Mouse (Mus musculus): Measurements from ENCODE around the gene Ubox5. TPM values are rescaled to one million over a fixed set of nuclear protein-coding genes. Genes with fewer than 3 reads are reported as not detected.
A peak's percentile ranks its signal among the peaks of the same experiment; 100 is the strongest.

Gene Ubox5
- 7.2 and 8.4 TPM in 2 replicates for polyA plus RNA-seq (2011; ENCODE audit: insufficient read length, low read depth, missing spikeins)

DNA sequence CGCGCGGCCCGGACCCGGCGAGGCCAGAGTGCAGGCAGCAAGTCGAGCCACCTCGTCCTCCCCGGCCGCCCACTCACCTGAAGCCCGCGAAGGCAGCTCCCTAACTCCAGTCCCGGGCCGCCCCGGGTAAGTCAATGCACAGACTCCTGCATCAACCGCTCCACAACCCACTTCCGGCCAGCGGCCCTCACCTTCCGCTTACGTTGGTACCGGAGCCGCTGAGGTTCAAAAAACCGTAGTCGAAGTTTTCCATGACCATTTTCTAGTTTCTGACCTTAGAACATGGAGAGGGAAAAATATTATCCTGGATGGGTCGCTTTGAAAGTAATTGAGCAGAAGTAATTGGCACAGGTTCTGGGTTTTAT is at the start of gene Ubox5, which contains the start of gene Fastkd5:
Gene Ubox5, minus strand, starts transcription at position 200 of the 365 bp plus-strand sequence.
Gene Fastkd5, minus strand, starts transcription at position 189 of the 365 bp plus-strand sequence.
- H3K27ac ChIP-seq (ENCODE audit: insufficient read depth, low read length) = no peak within 1 kb of the TSS
- H3K4me1 ChIP-seq (ENCODE audit: control insufficient read depth, insufficient read depth, low read length) = no peaks in the 10 kb centered on the region
- peak; percentile 57 for TF ChIP-seq POLR2A (IDR thresholded peaks at IDR 0.05; ENCODE audit: low read depth, low read length)
- no peak for TF ChIP-seq CTCF (IDR thresholded peaks at IDR 0.05; ENCODE audit: borderline replicate concordance, insufficient read depth, low read length)
- peak within 1 kb of the TSS; percentile 95 for H3K4me3 ChIP-seq (ENCODE audit: insufficient read depth, low read length)

DNA sequence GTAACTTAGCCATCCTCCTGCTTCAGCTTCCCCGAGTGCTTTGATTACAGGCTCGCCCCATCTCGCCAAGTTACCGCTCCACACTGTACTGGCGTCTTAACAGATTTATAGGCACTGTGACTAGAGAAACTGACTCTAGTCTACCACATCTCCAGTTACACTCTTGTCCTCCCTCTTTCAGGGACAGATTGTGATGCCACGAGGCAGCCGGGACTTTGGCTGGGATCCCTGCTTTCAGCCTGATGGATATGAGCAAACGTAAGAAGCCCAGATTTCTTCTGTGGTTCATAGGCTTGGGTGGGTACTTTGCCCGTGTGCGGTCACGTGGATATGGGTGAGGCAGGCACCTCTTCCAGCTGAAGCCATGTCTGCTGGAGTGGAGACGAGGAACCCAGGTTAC is 49.3 kb upstream of the Ubox5 start:
- Histone ChIP-seq H3K4me1 (ENCODE audit: control insufficient read depth, insufficient read depth, low read length) (no peaks in the 10 kb centered on the region), H3K4me3 (ENCODE audit: insufficient read depth, low read length) (no peak overlapping the region), H3K27ac (ENCODE audit: insufficient read depth, low read length) (no peak overlapping the region)
- TF ChIP-seq POLR2A (IDR thresholded peaks at IDR 0.05; ENCODE audit: low read depth, low read length) = no peak
- TF ChIP-seq CTCF (IDR thresholded peaks at IDR 0.05; ENCODE audit: borderline replicate concordance, insufficient read depth, low read length) = no peak

DNA sequence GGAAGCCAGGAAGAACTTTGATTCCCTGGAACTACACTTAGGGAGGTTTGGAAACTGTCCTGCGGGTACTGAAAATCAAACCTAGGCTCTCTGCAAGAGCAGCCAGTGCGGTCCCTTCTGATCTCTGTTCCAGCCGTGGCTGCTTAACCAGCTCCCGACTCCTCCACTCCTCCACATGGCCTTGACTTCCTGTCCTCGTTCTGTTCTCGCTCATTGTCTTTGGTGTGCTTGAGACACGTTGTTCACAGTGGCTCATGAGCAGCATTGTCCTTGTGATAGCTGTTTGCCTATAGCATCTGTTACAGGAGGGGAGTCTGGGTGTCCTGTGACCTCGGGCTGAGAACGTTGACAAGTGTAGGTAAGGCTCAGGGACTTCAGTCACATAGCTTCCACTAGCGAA is 47.4 kb upstream of the Ubox5 start:
- TF ChIP-seq CTCF (IDR thresholded peaks at IDR 0.05; ENCODE audit: borderline replicate concordance, insufficient read depth, low read length) = no peak
- TF ChIP-seq POLR2A (IDR thresholded peaks at IDR 0.05; ENCODE audit: low read depth, low read length) = no peak
- H3K4me1 ChIP-seq (ENCODE audit: control insufficient read depth, insufficient read depth, low read length) = no peaks in the 10 kb centered on the region
- no peak overlapping the region for H3K4me3 ChIP-seq (ENCODE audit: insufficient read depth, low read length)
- no peak overlapping the region for H3K27ac ChIP-seq (ENCODE audit: insufficient read depth, low read length)

DNA sequence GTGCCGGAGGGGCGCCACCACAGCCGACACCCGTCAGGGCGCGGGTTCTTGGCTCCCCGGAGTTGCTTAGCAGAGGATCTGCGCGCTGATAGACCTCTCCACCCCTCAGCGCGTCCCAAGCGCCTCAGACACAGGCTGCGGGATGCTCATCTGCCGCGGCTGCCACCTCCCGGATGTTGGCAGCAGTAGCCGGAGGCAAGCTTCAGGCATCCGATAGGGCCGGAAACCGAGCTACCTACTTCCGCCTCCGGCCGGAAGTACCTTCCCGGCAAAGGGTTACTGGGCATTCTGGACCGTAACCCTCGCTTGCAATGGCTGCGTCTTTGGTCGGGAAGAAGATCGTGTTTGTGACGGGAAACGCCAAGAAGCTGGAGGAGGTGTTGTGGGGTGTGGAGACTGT is 37.7 kb upstream of the Ubox5 start, which contains the start of gene Itpa:
Gene Itpa, plus strand, starts transcription at position 52 of the 400 bp plus-strand sequence.
- Histone ChIP-seq H3K27ac (ENCODE audit: insufficient read depth, low read length) (peak within 1 kb of the TSS; percentile 37), H3K4me3 (ENCODE audit: insufficient read depth, low read length) (peak within 1 kb of the TSS; percentile 92), H3K4me1 (ENCODE audit: control insufficient read depth, insufficient read depth, low read length) (peaks cover 7% of the 10 kb centered on the region)
- TF ChIP-seq POLR2A (IDR thresholded peaks at IDR 0.05; ENCODE audit: low read depth, low read length) (peak; percentile 87), CTCF (IDR thresholded peaks at IDR 0.05; ENCODE audit: borderline replicate concordance, insufficient read depth, low read length) (peak; percentile 24; the same call in 1 of the 2 replicates)

DNA sequence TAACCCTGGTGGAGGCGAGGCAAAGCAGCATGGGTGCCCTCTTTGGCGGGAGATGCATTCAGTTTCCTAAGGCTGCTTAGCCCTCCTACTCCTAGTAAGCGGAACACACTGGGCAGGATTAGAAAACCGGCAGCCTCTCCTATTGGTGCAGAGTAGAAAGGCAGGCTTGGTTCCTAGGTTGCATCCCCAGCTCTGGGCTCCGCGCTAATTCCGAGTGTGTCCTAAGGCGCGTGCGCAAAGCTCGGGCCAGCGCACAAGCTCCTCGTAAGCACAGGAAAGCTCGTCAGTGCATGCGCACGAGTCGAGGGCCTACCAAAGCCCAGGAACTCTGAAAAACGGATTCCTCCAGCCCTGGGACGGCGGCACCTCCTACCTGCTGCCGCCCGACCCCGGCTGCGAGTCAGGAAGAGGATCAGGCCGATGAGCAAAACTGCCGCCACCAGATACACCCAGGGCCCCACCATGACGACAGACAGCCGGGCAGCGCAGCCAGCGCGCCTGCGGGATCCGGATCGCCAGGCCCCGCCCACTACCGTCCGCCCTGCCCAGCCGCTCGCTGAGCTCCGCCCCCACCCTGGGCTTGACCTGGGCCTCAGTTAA is 34.4 kb upstream of the Ubox5 start, which contains the start of gene Ddrgk1:
Gene Ddrgk1, minus strand, starts transcription at position 558 of the 600 bp plus-strand sequence.
- H3K4me3 ChIP-seq (ENCODE audit: insufficient read depth, low read length) = peak within 1 kb of the TSS; percentile 49
- H3K4me1 ChIP-seq (ENCODE audit: control insufficient read depth, insufficient read depth, low read length) = peaks cover 7% of the 10 kb centered on the region
- peak; percentile 81; the same call in 1 of the 2 replicates for TF ChIP-seq POLR2A (IDR thresholded peaks at IDR 0.05; ENCODE audit: low read depth, low read length)
- no peak for TF ChIP-seq CTCF (IDR thresholded peaks at IDR 0.05; ENCODE audit: borderline replicate concordance, insufficient read depth, low read length)
- H3K27ac ChIP-seq (ENCODE audit: insufficient read depth, low read length) = peak within 1 kb of the TSS; percentile 96

DNA sequence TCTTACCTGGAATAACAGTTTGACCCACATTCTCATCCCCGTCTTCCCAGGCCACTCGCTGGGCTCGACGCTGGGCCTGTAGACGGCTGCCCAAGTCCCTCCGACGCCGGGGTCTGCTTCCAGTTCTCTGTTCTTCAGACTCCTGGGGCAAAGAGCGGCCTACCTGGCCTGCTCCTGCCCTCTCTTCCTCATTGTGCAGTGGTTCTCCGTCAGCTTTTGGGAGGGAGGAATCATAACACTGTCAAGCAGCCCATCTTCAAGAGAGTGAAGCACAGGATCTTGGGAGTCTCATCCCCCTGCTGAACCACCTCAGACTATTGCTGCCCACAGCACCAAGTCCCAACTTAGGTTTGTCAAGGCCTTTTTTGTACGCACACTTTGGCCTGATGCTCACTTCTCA is 33.5 kb upstream of the Ubox5 start:
- TF ChIP-seq CTCF (IDR thresholded peaks at IDR 0.05; ENCODE audit: borderline replicate concordance, insufficient read depth, low read length) = no peak
- Histone ChIP-seq H3K4me1 (ENCODE audit: control insufficient read depth, insufficient read depth, low read length) (peaks cover 7% of the 10 kb centered on the region), H3K4me3 (ENCODE audit: insufficient read depth, low read length) (peak overlapping the region; percentile 37), H3K27ac (ENCODE audit: insufficient read depth, low read length) (no peak overlapping the region)

DNA sequence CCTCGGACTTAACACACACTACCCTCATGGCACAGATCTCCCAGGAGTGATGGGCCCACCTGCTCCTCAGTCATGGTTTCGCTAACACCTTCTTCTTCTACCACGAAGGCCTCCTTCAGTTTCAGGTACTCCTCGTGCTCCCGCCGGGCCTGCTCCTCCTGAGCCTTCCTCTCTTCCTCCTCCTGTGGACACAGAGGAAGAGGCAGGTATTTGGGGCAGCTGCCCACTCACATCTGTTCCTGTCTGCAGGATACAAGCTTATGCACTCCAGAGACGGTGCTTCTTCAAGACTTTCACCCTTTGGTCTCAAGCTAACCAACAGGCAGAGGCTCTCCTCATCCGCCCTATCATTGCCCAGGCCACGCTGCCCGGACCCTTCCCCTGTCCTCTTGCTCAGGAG is 28.7 kb upstream of the Ubox5 start:
- Histone ChIP-seq H3K4me1 (ENCODE audit: control insufficient read depth, insufficient read depth, low read length) (peaks cover 3% of the 10 kb centered on the region; the same call in 1 of the 2 replicates), H3K4me3 (ENCODE audit: insufficient read depth, low read length) (no peak overlapping the region), H3K27ac (ENCODE audit: insufficient read depth, low read length) (no peak overlapping the region)
- TF ChIP-seq CTCF (IDR thresholded peaks at IDR 0.05; ENCODE audit: borderline replicate concordance, insufficient read depth, low read length) (no peak), POLR2A (IDR thresholded peaks at IDR 0.05; ENCODE audit: low read depth, low read length) (no peak)

DNA sequence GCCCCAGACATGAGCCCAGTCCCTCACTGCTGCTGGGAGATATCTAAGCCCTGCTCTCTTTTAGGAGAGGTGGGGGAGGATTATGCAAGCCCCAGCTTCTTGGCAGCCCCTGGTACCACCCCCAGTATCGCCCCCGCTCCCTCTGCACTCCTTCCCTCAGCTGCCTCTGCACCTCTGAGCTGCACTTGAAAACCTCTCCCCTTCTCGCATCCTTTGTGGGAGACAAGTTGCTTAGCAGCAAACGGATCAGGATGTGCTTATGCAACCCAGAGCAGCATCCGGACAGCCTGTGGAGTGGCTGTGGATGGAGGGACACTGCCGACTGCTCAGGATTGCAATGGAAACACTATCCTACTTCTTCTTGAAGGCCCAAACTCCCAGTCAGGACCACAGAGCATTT is 27.7 kb upstream of the Ubox5 start:
- H3K27ac ChIP-seq (ENCODE audit: insufficient read depth, low read length) = no peak overlapping the region
- no peak overlapping the region for H3K4me3 ChIP-seq (ENCODE audit: insufficient read depth, low read length)
- no peak for TF ChIP-seq CTCF (IDR thresholded peaks at IDR 0.05; ENCODE audit: borderline replicate concordance, insufficient read depth, low read length)
- no peak for TF ChIP-seq POLR2A (IDR thresholded peaks at IDR 0.05; ENCODE audit: low read depth, low read length)
- H3K4me1 ChIP-seq (ENCODE audit: control insufficient read depth, insufficient read depth, low read length) = no peaks in the 10 kb centered on the region

DNA sequence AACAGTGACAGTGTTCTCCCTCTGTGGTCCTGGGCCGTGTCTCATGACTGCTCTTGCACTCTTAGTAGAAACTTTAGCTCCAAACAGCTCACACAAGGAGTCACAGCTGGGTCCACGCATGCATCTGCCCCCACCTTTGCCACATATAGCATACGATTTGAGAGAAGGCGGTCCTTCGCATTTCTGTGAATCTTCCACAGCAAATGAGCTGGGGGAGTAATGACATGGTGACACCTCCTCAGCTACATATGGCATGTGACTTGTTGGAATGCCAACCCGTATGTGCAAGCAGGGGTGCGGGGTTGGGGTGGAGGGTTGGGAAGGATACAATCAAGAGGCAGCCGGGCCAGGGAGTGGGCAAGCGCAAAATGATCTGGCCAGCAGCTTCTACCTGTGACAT is 26.7 kb upstream of the Ubox5 start:
- TF ChIP-seq CTCF (IDR thresholded peaks at IDR 0.05; ENCODE audit: borderline replicate concordance, insufficient read depth, low read length) (no peak), POLR2A (IDR thresholded peaks at IDR 0.05; ENCODE audit: low read depth, low read length) (no peak)
- Histone ChIP-seq H3K27ac (ENCODE audit: insufficient read depth, low read length) (no peak overlapping the region), H3K4me1 (ENCODE audit: control insufficient read depth, insufficient read depth, low read length) (no peaks in the 10 kb centered on the region), H3K4me3 (ENCODE audit: insufficient read depth, low read length) (no peak overlapping the region)

DNA sequence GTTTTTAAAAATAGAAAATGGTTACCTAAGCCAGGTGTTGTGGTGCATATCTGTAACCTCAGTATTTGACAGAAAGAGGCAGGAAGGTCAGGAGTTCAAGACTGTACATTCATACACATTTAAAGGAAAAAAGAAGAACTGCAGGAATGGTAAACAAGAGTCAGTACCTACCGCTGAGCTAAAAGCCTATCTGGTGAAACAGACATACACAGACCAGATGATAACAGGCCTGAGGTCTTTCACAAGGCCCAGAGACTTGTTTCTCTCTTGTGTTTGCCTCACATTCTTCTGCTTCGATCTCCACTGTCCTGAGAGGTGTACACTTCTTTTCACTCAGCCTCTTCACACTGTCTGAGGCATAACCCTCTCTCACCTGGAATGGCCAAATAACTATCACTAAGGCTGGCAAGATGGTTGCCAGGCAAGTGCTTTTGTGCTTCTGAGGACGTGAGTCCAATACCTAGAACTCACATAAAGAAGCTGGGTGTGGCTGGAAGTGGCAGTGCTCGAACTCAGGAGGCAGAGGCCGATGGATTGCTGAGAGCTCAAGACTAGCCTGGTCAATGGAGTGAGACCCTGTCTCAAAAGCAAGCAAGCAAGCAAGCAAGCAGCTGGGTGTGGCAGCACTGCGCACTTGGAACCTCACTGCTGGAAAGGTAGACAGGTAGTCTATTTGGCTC is 26.0 kb upstream of the Ubox5 start:
- Histone ChIP-seq H3K27ac (ENCODE audit: insufficient read depth, low read length) (no peak overlapping the region), H3K4me3 (ENCODE audit: insufficient read depth, low read length) (no peak overlapping the region), H3K4me1 (ENCODE audit: control insufficient read depth, insufficient read depth, low read length) (no peaks in the 10 kb centered on the region)
- TF ChIP-seq CTCF (IDR thresholded peaks at IDR 0.05; ENCODE audit: borderline replicate concordance, insufficient read depth, low read length) = no peak
- no peak for TF ChIP-seq POLR2A (IDR thresholded peaks at IDR 0.05; ENCODE audit: low read depth, low read length)
